Mouse (Mus musculus) ovary, postnatal 36 days (tissue): ENCODE results near the gene Inava.

Source experiments
- DNase-seq: peaks from one replicate; pipeline ENCODE4 v3.0.0; 2022; ENCODE audit warnings: low spot score, mixed read lengths

Gene Inava

DNA sequence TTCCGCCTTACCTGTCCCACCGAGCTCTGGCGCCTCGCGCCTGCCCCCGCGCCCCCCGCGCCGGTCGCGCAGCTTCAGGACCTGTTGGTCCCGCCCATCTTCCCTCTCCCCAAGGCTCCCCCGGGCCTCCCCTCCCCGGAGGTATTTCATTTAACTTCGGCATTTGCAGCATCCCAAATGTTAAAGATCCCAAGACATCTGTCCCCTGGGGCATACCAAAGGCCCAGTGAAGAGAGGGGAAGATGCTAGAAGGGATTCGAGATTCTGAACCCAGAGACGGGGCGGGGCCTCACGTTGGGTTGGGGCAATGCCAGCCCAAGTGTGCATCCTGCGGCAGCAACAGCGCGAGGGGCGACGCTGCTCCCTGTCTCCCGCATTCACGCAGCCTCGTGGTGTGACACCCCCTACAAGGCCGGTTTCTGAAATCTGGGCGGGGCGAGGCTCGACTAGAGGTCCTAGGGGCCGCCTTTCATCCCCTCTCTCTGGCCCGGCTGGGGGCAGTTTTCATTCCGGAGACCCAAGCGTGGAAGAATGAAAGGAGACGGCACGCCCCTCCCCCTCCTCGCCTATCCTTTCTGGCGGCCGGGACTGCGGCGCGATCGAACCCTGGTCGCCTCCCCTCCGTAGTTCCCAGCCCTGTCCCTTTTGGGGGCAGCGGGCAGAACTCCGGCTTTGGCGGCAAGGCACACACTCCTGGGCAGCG is at the start of gene Inava:
TSS of gene Inava (minus strand) at position 373 of the 703 bp plus-strand sequence.
- peak; percentile 32 for DNase-seq

- no peak for DNase-seq
Observed at GRCm38 (mm10) chr1:136277366-136277765, 43.3 kb upstream of the Inava start.

- DNase-seq, result no peak
Observed at GRCm38 (mm10) chr1:136268224-136268623, 34.2 kb upstream of the Inava start.

GRCm38 (mm10) chr1:136266127-136266526 is 32.1 kb upstream of the Inava start:
- no peak for DNase-seq

DNA sequence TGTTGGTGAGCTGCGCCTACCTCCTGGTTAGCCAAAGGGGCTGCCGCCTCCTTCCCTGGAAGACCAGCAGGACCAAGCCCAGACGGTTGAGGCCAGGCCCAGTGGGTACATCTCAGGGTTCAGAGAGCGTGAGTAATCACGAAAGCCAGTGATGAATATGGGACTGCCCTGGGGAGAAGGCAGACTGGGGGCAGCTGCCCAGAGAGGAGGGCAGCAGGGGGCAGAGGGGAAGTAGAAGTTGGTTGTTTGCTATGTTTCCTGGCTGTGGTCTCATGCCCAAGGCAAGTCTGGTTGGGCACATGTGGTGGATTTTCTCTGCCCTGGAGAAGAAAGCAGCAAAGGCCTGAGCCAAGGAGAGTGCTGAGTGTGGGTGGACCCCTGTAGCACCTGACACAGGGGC is 29.3 kb upstream of the Inava start:
- DNase-seq, result no peak

- no peak for DNase-seq
Observed at GRCm38 (mm10) chr1:136260635-136261238, 26.7 kb upstream of the Inava start, which contains the start of gene Gpr25. Gene Gpr25 (minus strand): TSS chr1:136260873.

GRCm38 (mm10) chr1:136259893-136260634 is 26.0 kb upstream of the Inava start:
- peak; percentile 61 for DNase-seq

DNA sequence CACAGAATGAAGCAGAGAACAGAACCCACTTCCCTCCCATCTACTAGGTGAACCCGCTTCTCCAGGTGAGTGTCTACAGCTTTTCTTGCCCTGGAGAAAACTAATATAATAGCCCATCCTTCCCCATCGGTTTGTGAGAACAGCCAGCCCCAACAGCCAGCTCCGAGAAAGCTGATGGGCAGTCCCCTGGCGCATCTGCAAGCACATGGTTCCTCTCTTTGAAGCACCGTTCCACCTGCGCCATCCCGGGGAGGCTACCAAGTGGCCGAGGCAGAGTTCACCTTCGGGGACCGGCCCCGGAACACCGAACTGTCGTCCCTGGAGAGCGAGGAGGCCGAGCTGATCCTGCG is 25.5 kb upstream of the Inava start:
- peak; percentile 5 for DNase-seq

- DNase-seq, result no peak
Observed at GRCm38 (mm10) chr1:136258495-136258894, 24.4 kb upstream of the Inava start.

DNA sequence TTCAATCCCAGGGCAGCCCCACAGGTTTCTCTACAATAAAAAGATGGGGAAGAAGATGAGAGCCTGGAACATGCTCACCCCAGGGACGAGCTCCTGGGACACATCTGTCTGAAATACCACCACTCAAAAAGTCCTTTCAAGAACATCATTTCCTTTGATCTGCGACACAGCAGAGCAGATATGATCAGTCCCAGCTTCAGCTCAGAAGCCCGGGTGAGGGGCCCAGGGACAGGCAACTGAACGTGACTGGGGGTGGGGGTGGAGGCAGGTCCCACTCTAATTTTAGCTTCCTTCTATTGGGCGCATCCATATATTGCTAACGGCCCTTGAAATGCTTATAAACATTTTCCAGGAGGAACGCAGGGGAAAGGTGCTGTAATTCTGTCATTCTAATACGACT is 21.6 kb upstream of the Inava start:
- DNase-seq, result no peak

DNA sequence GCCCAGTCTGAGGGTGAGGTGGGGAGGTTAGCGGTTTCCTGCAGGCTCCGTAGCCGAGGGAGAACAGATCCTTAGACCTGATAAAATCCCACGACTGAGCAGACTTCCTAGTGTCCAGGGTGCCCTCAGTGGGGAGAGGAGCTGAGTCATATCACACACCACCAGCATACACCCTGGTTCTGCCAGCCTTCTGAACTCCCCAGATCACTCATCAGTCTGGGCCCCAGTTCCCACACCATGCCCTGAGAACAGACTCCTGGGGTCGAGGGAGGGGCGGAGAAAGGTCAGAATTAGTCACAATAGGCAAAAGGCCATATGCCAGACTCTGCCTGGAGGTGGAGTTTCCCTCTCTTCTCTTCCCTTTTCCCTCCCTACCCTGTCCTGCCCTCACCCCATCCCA is 21.1 kb upstream of the Inava start:
- no peak for DNase-seq

DNA sequence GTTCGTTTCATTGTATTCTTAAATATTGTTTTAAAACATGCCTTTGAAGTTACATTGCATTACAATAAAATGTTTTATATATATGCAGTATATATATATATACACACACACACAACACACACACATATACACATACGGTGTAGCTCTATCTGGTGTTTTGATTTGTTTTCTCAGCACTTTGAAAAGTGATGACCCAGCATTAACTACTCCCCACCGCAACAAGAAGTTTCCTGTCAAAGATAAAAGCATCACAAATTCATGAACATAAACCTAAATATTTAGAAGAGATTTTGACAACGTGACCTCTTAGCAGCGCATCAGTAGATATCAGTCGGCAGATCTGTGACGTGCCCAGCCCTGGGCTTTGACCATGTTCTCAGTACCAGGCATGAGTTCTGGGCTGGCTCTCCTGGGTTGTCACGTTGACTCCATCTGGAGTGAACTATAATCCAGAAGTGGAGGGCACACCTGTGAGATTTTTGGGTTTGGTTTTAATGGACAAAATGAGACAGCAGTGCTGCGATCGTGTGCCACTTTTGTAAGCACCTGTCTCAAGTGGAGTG is 20.5 kb upstream of the Inava start:
- no peak for DNase-seq

DNA sequence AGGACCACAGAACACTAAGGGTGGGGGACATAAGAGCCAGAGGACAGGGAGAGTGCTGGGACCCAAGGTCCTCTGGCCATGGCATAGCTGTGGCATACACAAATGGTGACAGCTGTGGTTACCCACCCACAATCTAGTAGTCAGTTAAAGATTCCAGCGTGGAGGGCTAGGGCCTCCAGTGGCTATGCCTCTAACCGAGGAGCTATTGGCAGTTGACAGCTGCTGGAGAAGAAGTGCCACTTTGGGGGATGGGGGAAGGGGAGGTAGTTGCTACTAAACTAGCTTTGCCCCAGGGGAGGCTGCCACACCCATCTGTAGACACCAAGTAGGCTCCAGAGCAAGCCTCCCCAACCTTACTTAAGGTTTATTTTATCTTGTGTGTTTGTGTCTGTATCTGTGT is 19.4 kb upstream of the Inava start:
- DNase-seq, result no peak

- no peak for DNase-seq
Observed at GRCm38 (mm10) chr1:136249662-136250061, 15.6 kb upstream of the Inava start.

DNA sequence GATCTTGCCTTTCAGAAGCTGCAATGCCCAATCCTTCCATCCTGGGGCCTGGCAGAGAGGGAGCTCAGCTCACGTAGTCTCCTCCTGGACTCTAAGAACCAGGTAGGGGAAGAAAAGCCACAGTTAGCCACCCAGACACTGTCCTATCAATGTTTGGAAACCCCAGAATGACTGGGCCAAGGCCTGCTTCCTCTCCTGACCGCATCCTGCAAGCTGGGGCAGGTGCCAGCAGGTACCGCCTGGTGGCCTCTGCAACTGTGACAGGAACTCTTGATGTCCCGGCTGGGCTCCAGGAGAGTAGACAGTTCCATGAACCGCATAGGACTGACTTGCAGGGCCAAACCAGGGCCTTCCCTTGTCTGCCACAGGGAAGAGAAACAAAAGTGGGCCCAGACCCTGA is 13.3 kb upstream of the Inava start:
- DNase-seq, result no peak

- no peak for DNase-seq
Observed at GRCm38 (mm10) chr1:136244469-136244868, 10.4 kb upstream of the Inava start.

GRCm38 (mm10) chr1:136241801-136242200 is 7.7 kb upstream of the Inava start:
- no peak for DNase-seq

GRCm38 (mm10) chr1:136238495-136238894 is 4.4 kb upstream of the Inava start:
- DNase-seq, result no peak

- no peak for DNase-seq
Observed at GRCm38 (mm10) chr1:136234595-136235092, 580 bp upstream of the Inava start.

GRCm38 (mm10) chr1:136232986-136233790 is 876 bp downstream of the Inava start:
- no peak for DNase-seq

GRCm38 (mm10) chr1:136232285-136232926 is 1.7 kb downstream of the Inava start:
- DNase-seq, result no peak
